ENCODE assay signal across 17 mouse cellular contexts in the genomic region with DNA sequence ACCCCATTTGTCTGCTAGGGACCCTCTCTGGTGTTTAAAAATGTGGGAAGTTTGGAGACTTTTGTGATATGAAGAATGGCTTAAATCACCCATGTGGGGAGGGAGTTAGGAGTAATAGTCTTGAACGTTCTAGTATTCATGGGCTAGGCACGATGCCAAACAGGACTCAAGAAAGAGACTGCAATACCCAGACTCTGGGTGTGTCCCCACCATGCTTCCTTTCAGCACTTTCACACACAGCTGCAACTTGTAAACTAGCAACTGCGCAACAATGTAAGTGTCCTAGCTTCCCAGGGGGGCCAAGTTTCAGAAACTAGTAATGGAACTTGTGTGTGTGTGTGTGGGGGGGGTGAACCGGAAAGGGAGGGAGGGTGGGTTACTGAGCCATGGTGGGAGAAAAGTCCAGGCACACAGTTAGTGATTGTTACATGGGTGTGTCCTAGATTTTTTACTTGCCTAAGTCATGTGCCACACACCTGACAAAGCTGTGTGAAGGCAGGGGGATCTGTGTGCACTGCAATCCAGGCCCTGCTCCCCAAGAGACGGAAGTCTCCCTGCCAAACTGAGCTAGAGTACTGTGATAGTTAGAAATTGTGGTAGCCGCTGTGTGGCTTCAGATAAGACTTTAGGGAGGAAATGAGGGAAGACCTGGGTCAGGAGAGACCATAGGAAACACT.
DNase-seq lines count a peak whose midpoint lies in the region; ATAC-seq and TF ChIP-seq lines count a peak whose summit lies in the region.
"Had no signal": no experiment of that assay in that cellular context is flagged by ENCODE, and none has a peak within 500 bp of the region (broad histone marks: within the 10 kb centered on the region; RNA-seq: fewer than 3 reads in every experiment).

No protein-coding gene starts in this region.

- no peak overlapping the region for H3K4me2 ChIP-seq in heart, embryonic 11.5 days
- H3K4me2 ChIP-seq in lung, embryonic 14.5 days = no peak overlapping the region
- no peak overlapping the region for H3K4me2 ChIP-seq in stomach, postnatal 0 days (replicated peaks; ENCODE audit: low read depth)
- H3K4me2 ChIP-seq: embryonic facial prominence, embryonic 12.5 days had no signal

- TF ChIP-seq CTCF in lung, embryonic 14.5 days (IDR thresholded peaks at IDR 0.05; ENCODE audit: low read depth) = no peak
- no peak for TF ChIP-seq CTCF in stomach, postnatal 0 days (IDR thresholded peaks at IDR 0.05; ENCODE audit: low read depth)

- TF ChIP-seq EP300 in stomach, postnatal 0 days (optimal IDR thresholded peaks at IDR 0.05) = no peak

- peak; percentile 22; the same call in 1 of the 2 replicates for ATAC-seq in heart, embryonic 11.5 days (replicated peaks; ENCODE audit: insufficient number of reproducible peaks, low FRiP score, low TSS enrichment)
- peak; percentile 90 for ATAC-seq in lung, embryonic 14.5 days (ENCODE audit: insufficient read depth)
- peak; percentile 35; the same call in 1 of the 2 replicates for ATAC-seq in stomach, postnatal 0 days (ENCODE audit: low FRiP score, low TSS enrichment)
- ATAC-seq: Patski had no signal

- no peak overlapping the region for H3K27ac ChIP-seq in heart, embryonic 11.5 days (ENCODE audit: low read depth, low read length)
- no peak overlapping the region for H3K27ac ChIP-seq in lung, embryonic 14.5 days (ENCODE audit: low read depth)
- no peak overlapping the region for H3K27ac ChIP-seq in stomach, postnatal 0 days (replicated peaks)
- H3K27ac ChIP-seq: embryonic facial prominence, embryonic 12.5 days had no signal

- no peaks in the 10 kb centered on the region for H3K4me1 ChIP-seq in heart, embryonic 11.5 days (ENCODE audit: control insufficient read depth, insufficient read depth, low read length)
- no peaks in the 10 kb centered on the region for H3K4me1 ChIP-seq in lung, embryonic 14.5 days (ENCODE audit: insufficient read depth)
- no peaks in the 10 kb centered on the region for H3K4me1 ChIP-seq in stomach, postnatal 0 days (replicated peaks; ENCODE audit: control insufficient read depth, insufficient read depth)
- H3K4me1 ChIP-seq: embryonic facial prominence, embryonic 12.5 days; megakaryocyte, embryonic 14.5 days had no signal

- no peak overlapping the region for H3K4me3 ChIP-seq in heart, embryonic 11.5 days (ENCODE audit: low read depth, low read length)
- H3K4me3 ChIP-seq in lung, embryonic 14.5 days (ENCODE audit: low read depth, low read length) = no peak overlapping the region
- H3K4me3 ChIP-seq in stomach, postnatal 0 days (ENCODE audit: low read depth, low read length) = no peak overlapping the region
- H3K4me3 ChIP-seq: embryonic facial prominence, embryonic 12.5 days; myocyte had no signal

- H3K9ac ChIP-seq in heart, embryonic 11.5 days (ENCODE audit: low read depth, low read length) = no peak overlapping the region
- H3K9ac ChIP-seq in lung, embryonic 14.5 days = no peak overlapping the region
- no peak overlapping the region for H3K9ac ChIP-seq in stomach, postnatal 0 days (ENCODE audit: low read length)
- H3K9ac ChIP-seq: embryonic facial prominence, embryonic 12.5 days had no signal

- no peaks in the 10 kb centered on the region for H3K9me3 ChIP-seq in heart, embryonic 11.5 days (replicated peaks; ENCODE audit: control insufficient read depth, low read length)
- H3K9me3 ChIP-seq in lung, embryonic 14.5 days (ENCODE audit: low read depth, low read length) = no peaks in the 10 kb centered on the region
- H3K9me3 ChIP-seq in stomach, postnatal 0 days (ENCODE audit: control insufficient read depth, low read length) = no peaks in the 10 kb centered on the region
- H3K9me3 ChIP-seq: embryonic facial prominence, embryonic 12.5 days; megakaryocyte, embryonic 14.5 days had no signal

- H3K36me3 ChIP-seq in heart, embryonic 11.5 days (ENCODE audit: control insufficient read depth, insufficient read depth, low read length) = no peaks in the 10 kb centered on the region
- H3K36me3 ChIP-seq in lung, embryonic 14.5 days (ENCODE audit: insufficient read depth) = no peaks in the 10 kb centered on the region
- H3K36me3 ChIP-seq in stomach, postnatal 0 days (ENCODE audit: control insufficient read depth, insufficient read depth, low read length) = no peaks in the 10 kb centered on the region
- H3K36me3 ChIP-seq: embryonic facial prominence, embryonic 12.5 days had no signal

- no peaks in the 10 kb centered on the region for H3K27me3 ChIP-seq in heart, embryonic 11.5 days (ENCODE audit: control insufficient read depth, insufficient read depth, low read length)
- no peaks in the 10 kb centered on the region for H3K27me3 ChIP-seq in lung, embryonic 14.5 days (ENCODE audit: insufficient read depth, low read length)
- H3K27me3 ChIP-seq in stomach, postnatal 0 days (ENCODE audit: control insufficient read depth, insufficient read depth, low read length) = no peaks in the 10 kb centered on the region
- H3K27me3 ChIP-seq: CH12.LX; embryonic facial prominence, embryonic 12.5 days; megakaryocyte, embryonic 14.5 days; Patski had no signal

- DNase-seq in urinary bladder, postnatal 14 days (ENCODE audit: low spot score) = peak; percentile 4
- DNase-seq in urinary bladder, adult 2 months (ENCODE audit: low spot score) = no peak
- peak; percentile 82 for DNase-seq in lung, embryonic 14.5 days
- DNase-seq in stomach, postnatal 0 days (ENCODE audit: low spot score) = no peak
- no peak for DNase-seq in frontal cortex, adult 2 months (ENCODE audit: extremely low spot score in 1 of 2, low spot score in 1 of 2)
- no peak for DNase-seq in spleen, postnatal 10 days (ENCODE audit: low spot score in 2 of 2)
- no peak for DNase-seq in retina, postnatal 1 day
- DNase-seq: cerebellum, postnatal 10 days; kidney, postnatal 36 days; spleen, adult 18-20 months; thymus, adult 18-20 months had no signal

- 63% methylated on average over 6 of the region's 6 CpGs for WGBS in heart, embryonic 11.5 days (ENCODE audit: insufficient replicate concordance)
- 52% methylated on average over 6 of the region's 6 CpGs for WGBS in lung, embryonic 14.5 days
- WGBS in stomach, postnatal 0 days = 48% methylated on average over 6 of the region's 6 CpGs

Comparison
In these comparisons a context has a peak if more than half of its experiments do, and no peak if none do; other contexts are left out.
1. DNase-seq: peak in urinary bladder, postnatal 14 days (single experiment) and lung, embryonic 14.5 days (single experiment); none in urinary bladder, adult 2 months (single experiment), stomach, postnatal 0 days (single experiment), frontal cortex, adult 2 months (0 of 2), spleen, postnatal 10 days (0 of 2) and retina, postnatal 1 day (single experiment).
2. ATAC-seq: peak in every context shown above with its lines; median percentile 90 in lung, embryonic 14.5 days; 35 in stomach, postnatal 0 days; 22 in heart, embryonic 11.5 days.